Mouse (Mus musculus) erythroblast, adult 5-6 weeks (primary cell): ENCODE measurements around the gene Igsf9. TPM values are rescaled to one million over a fixed set of nuclear protein-coding genes. Genes with fewer than 3 reads are reported as not detected.

Experiments
- ATAC-seq: replicated peaks from 2 replicates; pipeline ENCODE4 v1.8.0; 2016; ENCODE audit warnings: moderate number of reproducible peaks, mild to moderate bottlenecking, moderate TSS enrichment, inconsistent platforms; ENCODE audit not compliant: poor library complexity, low FRiP score, severe bottlenecking
- total RNA-seq, 2 experiments: library from RNA; stranded (forward) in 1 of 2; stranded (reverse) in 1 of 2; fragments of 150-400 nt in 1 of 2; fragments of 200-764, 138-1000 nt in 1 of 2; gene quantifications; 2 replicates each; pipeline versions ENCODE4 v1.2.3 to v1.2.4; 2015 to 2017; ENCODE audit warnings: low replicate concordance in 2 of 2

Gene Igsf9
- total RNA-seq (2015; ENCODE audit: low replicate concordance) (not detected in 2 replicates), total RNA-seq (2017; ENCODE audit: low replicate concordance) (not detected in 2 replicates)

DNA sequence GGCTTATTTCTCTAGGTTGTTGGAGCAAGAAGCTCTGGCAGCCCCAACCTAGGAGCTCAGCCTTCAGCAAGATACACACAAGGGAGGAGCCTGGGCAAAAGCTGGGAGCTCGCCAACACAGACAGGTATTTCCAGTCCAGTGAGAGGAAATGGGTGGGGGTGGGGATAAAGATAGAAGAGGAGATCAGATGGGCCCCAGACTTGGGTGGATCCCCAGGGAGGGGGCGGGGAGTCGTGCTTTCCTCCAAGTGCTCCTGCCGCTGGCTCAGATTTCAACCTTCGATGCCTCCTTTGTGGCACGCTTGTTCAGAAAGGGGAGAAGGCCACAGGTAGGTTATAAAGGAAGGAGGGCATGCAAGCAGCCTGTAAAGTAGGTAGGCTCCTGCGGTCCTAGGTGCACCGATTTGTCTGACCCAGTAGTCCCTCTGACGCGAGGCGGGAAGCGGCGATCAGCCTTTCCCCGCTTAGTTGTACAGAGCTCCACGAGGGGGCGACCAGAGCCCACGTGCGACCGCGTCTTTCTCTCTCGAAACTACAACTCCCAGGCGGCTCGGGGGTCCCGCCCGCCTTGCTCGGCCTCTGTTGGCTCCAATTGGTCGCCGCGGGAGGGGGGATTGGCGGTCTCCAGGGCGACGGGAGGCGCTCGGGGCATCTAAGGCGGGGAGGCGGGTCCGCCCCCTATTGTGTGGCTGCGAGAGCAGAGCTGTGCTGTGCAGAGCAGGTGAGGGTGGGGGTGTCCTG, at the start of gene Igsf9:
Gene Igsf9 (plus strand): TSS at position 249 of the 741 bp plus-strand sequence.
- ATAC-seq: no peak

DNA sequence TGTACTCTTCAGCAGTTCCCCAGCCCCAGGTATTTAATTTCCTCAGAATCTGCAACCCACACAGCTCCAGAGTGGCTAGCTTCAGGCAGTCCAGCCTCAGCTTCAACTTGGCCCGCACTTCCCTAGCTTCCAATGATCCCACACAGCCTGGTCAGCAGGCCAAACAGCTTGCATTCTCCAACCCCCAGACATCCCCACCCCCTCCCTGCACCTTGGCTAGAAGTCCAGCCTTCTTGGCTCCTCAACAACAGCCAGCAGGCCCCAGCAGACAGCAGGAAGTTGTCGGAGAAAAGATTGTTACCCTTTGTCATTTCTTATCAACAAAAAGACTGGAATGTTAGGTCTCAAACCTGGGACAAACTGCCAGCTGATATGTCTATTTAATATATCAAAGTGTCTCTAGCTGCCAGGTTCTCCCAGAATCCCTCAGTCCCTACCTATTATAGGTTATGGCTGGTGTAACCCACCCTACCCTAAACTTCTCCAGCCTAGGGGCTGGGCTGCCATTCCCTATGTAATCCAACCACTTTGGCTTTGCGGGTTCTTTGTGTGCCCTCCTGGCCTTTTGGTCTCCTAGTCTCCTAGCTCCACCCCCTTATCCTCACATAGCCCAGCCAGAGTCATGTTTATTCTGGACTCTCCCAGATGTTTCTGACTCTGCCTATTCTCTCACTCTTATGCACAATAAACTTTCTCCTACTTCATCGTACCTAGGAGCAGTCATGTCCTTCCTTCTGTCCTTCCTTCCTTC, 49.6 kb upstream of the Igsf9 start:
- no peak for ATAC-seq

DNA sequence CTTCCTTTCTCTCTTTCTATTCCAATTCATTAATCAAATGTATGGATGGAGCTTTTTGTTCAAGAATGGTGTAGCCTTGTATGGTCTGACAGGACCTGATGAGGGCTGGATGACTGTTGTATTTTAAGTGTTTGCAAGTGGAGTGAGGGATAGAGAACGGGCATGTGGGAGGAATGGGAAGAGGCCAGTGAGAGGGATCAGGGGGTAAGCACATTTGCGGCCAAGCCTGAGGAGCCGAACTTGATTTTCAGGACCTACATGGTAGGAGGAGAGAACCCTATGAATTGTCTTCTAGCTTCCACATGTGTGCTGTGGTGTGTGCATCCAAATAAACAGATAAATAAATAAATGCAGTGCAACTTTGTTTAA, 49.0 kb upstream of the Igsf9 start:
- no peak for ATAC-seq

DNA sequence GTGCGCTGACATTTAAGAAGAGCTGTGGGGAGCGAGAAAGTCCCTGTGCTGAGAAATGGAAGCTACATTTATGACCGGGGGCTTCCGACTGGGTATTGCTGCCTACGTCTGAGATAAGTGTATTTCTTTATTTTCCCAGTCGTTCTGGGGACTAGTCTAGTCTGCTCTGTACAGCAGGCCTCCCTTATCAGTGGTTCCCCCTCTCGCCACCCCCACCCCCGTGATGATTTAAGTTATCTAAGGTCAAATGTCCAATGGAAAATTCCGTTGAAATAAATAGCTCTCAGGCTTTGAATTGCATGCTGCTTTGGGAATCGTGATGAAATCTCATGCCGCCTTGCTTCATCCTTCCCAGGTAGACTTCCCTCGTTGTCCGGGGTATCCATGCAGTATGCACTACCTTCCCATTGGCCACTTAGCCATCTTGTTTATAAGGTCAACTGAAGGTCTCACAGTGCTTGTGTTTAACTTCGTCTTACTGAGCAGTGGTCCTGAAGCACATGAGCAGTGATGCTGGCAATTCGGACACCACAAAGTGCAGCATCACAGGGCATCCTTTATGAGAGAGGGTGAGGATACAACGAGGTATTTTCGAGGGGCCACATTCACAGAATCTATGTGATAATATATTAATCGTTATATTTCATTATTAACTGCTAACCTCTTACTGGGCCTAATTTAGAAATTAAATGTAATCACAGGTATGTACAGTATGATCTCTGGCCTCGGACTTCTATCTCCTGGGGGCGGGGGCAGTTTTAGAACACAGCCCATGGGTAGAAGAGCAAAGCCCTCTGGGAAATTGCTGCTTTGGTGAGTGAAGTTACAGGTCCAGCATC, 48.4 kb upstream of the Igsf9 start:
- ATAC-seq: no peak

DNA sequence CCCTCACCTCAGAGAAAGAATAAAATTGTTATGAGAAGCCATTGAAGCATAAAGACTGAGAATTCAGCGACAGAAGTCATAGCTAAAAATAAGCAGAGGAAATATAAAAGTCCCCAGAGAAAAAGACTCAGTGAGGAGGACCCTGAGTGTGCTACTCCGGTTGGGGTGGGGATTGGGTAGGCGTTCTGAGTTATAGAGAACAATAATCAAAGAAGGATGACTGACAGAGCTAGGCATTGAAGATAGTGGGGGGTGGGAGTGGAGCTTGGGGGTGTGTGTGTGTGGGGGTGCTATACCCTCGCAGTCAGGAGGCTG, 47.8 kb upstream of the Igsf9 start:
- no peak for ATAC-seq

DNA sequence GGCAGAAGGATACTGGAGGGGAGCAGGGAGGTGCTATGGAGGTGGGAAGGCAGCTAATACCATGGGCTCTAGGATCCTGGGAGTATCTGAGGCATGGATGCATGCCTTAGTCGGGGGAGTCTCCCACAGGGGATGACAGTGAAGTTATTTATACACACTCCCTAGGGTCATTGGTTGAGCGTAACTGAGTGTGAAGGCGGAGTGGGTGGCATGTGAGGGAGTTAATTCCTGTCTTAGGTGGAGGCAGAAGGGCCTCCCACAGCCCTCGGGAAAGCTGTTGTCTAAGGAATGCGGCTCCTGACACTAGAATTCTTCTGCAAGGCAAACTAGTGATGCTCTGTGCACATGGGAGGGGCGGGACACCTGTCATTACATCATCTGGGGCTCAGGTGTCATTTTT, 44.8 kb upstream of the Igsf9 start:
- no peak for ATAC-seq

DNA sequence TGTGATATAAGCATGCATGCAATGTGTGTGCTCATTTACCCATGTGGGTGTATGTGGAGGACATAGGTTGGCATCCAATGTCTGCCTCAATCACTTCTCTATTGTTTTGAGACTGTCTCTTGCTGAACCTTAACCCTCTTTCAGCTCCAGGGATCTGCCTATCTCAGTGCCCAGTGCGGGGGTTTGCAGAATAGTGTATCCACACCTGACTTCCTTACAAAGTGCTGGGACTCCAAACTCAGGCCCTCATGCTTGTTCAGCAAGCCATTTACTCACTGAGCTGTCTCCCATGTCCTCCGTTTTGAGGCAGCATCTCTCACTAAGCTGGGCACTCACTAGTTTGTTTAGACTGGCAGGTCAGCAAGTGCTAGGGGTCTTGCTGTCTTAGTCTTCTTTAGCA, 43.0 kb upstream of the Igsf9 start:
- ATAC-seq: no peak

DNA sequence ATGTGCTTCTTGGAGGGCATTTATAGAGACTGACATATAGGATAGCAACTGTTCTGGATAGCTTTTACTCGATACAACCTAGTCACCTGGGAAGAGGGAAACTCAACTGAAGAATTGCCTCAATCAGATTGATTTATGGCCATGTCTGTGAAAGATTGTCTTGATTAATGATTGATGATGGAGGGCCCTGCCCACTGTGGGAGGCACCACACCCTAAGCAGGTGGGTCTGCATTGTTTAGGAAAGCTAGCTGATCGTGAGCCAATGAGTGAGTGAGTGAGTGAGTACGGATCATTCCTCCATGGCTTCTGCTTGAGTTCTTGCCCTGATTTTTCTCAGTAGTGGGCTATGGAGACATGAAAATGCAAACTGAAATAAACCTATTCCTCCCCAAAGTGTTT, 41.1 kb upstream of the Igsf9 start:
- no peak for ATAC-seq

DNA sequence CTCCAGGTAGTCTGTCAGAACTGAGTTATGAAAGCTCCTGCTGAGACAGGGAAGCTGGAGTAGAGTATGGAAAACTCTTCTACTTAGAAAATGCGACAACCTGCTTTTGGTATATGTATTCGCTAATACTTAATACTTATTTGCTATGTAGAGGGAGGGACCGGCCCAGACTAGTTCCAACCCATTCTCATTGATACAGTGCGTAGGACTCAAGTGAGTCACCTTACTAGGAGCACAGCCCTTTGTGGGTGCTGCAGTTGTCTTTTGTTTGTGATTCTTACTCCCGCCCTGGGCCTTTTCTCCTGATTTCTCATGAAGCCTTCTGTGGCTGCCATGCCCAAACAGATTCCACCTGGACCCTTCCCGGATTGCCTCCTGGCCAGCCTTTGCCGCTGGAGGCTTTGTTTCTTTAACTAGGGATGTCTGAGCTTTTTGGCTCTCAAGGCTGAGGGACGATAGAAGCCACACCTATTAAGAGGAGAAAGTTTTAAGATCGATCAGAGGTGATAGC, 39.6 kb upstream of the Igsf9 start:
- no peak for ATAC-seq

DNA sequence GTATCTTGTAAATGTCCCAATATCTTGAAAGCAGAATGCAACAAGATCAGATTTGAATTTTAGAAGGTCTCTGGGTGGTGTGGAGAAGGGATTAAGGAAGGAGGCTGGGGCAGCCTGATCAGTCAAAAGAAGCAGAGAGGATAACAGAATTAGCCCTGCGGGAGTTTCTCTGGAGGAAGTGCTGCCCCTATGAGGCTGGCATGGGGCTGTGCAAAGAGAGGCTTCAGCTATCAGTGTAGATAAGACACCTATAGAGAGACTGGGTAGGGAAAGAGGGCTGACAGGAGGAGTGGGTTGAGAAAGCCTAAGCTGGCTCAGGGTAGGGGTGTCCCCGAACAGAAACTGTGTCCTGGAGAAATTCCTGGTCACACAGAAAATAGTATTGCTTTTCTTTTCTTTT, 31.4 kb upstream of the Igsf9 start:
- no peak for ATAC-seq

DNA sequence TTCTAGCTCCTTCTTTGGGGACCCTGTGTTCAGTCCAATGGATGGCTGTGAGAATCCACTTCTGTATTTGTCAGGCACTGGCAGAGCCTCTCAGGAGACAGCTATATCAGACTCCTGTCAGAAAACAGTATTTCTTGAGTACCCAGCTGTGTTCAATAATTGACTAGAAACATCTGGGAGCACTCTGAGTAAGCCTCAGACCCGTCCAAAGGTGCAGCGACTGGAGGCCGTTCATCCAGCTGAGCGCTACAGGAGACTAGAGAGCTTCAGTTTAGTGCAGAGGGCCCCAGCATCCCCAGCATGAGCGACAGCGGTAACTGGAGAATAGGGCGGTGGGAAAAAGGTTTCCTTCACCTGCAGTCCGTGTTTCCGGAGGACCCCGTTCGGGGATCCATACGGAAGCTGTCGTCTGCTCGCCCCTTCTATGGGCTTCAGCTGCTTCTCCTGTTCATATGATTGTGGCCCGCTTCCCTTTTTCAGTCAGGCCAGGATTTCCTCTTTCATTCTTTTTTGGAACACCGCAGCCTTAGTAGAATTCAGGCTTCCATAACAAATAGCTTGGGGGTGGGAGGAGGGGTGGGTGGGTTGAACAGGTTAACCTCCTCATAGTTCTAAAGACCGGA, 30.6 kb upstream of the Igsf9 start:
- ATAC-seq: no peak

DNA sequence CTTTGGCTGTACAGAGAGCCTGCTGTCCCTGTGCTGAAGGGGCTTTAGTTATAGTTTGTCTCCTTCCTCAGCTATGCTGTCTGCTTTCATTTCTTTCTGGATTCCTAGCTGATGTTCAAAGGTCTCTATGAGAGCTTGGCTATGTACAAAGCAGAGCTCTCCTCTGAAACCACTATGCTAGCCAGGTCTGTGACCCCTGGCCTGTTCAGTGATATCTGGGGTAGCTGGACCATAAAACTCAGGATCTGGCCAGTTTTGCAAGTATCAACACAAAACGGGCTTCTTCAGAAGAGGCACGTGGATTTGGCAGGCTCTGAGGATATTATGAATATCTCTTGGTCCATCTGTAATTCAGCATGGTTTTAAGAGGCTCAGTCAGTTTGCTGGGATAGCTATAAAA, 28.7 kb upstream of the Igsf9 start:
- ATAC-seq: no peak

DNA sequence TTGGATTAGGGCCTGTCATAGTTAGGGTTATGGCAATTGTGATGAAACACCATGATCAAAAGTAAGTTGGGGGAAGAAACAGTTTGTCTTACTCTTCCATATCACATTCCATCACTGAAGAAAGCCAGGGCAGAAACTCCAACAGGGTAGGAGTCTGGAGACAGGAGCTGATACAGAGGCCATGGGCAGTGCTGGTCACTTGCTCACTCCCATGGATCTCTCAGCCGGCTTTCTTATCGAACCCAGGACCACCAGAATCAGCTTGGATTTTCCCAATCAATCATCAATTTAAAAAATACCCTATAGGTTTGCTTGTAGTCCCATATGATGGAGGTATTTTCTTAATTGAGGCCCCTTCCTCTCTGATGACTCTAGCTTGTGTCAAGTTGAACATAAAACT, 27.8 kb upstream of the Igsf9 start:
- ATAC-seq: no peak

DNA sequence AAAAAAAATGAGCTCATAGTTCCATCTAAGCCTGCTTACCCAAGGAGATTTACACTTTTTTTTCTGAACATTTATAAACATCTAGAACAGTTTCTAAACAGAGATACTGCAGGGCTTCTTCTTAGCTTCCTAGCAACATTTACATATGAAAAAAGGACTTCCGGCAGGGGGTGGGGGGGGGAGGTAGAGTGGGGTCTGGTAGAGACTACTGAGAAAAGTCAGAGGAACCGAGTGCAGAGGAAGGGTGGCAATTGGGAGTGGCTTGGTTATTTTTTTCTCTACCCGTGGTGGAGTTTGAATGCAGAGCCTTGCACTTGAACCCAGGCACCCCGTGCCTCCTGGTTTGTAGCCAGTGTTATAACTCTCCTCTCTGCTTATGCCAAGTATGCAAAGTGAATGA, 26.2 kb upstream of the Igsf9 start:
- no peak for ATAC-seq

DNA sequence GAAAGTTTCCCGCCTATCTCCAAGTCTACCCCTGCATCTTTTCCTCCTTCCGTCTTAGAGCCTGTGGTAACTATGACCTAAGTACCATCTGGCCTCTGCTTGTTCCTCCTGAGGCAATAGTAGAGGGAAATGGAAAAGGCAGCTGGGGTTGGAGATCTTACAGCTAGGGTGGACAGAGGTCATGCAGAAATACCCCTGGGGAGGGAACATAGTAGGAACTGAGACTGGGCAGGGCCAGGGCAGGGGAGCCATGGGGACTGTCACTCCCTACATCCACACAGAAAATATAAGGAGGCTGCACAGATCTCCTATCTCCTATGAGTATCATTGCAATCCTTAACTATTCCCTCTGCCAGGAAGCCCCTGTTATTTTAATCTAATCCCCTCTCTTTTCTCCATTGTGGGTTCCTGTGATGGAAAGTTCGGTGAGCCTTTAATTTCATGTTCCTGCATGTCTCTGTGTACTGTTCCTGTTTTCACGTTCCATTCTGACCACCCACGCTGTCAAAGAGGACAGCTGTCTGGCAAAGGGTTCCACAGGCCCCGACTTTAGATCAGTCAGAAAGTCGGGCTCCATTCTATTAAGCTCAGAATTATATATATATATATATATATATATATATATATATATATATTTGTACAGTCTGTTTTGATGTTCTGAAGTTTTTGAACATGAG, 25.4 kb upstream of the Igsf9 start:
- no peak for ATAC-seq

DNA sequence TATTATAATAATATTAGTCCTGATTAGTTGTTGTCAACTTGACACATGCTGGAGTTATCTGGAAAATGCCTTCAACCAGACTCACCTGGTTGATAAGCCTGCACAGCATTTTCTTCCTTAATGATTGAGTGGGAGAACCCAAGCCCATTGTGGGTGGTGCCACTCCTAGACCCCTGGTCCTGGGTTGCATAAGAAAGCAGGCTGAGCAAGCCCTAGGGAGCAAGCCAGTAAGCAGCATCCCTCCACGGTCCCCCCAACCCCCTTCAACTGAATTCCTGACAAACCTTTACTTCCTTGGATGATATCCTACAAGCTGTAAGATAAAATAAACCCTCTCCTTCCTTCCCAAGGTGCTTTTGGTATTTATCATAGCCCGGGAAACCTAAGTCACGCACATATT, 24.4 kb upstream of the Igsf9 start:
- no peak for ATAC-seq

DNA sequence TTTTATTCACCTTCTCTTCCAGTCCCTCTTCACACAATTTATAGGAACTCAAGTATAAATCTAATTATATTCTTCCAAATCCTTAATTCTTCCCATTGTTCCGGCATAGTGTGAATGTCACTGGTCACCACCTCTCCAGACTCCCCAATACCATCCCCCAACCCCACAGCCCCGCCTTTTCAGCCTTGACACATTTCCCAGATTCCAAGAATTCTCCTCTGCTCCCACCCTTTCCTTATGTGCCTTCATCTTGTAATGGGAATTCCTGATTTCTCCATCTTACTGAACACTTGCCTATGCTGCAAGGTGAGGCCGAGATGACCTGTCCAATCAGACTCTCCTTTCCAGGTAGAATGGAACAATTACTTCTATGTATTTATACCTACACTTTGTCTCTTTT, 23.5 kb upstream of the Igsf9 start:
- ATAC-seq: no peak

DNA sequence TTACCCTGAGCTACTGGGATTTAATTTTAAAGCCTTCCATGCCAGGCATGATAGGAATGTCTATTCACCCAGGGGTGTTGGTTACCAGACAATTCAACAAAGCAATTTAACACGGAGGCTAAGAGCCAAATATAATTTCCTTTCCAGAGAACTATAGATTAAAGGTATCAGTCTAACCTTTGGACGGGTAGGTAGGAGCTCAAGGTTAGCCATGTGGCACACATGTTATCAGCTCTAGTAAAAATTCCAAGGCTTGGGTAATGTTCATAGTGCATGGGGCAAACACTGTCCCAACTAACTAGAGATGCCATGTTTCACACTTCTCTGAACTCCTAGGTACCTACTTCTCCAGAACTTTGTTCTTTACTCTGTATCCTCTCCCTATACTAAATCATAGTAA, 20.0 kb upstream of the Igsf9 start:
- ATAC-seq: no peak

DNA sequence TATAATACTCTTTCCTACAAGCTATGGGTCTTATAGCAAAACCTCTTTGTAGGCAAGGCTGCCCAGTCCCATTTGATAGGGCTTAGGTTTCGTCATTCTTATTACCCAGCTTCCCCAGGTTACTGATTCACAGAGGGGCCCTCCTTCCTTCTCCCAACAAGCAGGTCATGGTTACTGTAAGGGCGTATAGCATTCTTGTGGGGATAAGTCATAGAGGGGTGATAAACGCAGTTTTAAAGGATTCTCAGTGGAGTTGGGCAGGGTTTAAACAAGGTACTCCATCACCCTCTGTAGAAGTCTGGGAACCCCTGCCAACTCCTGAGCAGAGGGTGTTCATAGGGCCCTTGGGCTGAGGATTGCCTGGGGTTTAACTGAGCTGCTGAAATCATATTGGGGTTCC, 19.1 kb upstream of the Igsf9 start:
- no peak for ATAC-seq
